Mouse (Mus musculus) CD4-positive, CD25-positive, alpha-beta regulatory T cell, adult 4 months (primary cell): ENCODE data around the gene Bend4. TPM values are rescaled to one million over a fixed set of nuclear protein-coding genes. Genes with fewer than 3 reads are reported as not detected.

ENCODE experiments used
- ATAC-seq: one replicate; pipeline ENCODE4 v1.8.0; 2017
- polyA plus RNA-seq, 2 experiments: library from polyadenylated mRNA; unstranded; fragments of 100-300 nt; shearing (Covaris generic); gene quantifications; one replicate each; pipeline ENCODE4 v1.2.1; 2017

The Bend4 gene
- polyA plus RNA-seq = under 1 TPM; 0.10 to 0.15 TPM

GRCm38 (mm10) chr5:67427443-67428360, at the start of gene Bend4:
TSS of gene Bend4 (minus strand) at chr5:67428310.
- ATAC-seq = peak; percentile 39

GRCm38 (mm10) chr5:67473723-67474122, 45.6 kb upstream of the Bend4 start:
- no peak for ATAC-seq

- no peak for ATAC-seq
Measured at GRCm38 (mm10) chr5:67473094-67473493, 45.0 kb upstream of the Bend4 start.

DNA sequence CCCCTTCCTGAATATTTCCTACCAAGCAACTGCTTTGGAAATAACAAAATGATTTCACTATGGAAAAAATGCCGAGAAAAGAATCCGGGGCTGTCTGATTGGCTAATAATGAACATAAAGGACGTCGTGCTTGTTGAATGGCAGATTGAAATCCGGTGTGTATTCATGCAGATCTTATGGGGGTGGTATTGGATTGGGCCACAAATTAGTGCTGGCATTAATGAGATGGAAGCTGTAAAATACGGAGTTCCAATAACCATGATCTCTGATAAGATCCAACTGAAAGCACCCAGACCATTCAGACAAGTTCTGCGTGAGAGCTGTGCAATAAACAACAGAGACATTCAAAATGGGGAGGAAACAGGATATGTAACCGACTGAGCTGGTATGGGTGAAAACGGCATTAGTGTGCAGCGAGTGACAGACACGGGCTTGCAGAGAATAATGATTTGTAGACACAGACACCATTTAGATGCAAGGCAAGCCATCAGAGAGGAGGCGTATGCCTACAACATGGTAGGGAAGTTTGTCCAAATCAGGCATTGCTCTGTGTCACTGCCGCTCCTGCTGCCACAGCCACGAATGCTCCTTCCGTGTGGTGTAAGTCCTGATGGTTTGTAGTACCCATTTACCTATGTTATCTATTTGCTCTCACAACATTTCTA, 38.9 kb upstream of the Bend4 start:
- ATAC-seq = no peak

- no peak for ATAC-seq
Measured at GRCm38 (mm10) chr5:67464899-67465298, 36.8 kb upstream of the Bend4 start.

DNA sequence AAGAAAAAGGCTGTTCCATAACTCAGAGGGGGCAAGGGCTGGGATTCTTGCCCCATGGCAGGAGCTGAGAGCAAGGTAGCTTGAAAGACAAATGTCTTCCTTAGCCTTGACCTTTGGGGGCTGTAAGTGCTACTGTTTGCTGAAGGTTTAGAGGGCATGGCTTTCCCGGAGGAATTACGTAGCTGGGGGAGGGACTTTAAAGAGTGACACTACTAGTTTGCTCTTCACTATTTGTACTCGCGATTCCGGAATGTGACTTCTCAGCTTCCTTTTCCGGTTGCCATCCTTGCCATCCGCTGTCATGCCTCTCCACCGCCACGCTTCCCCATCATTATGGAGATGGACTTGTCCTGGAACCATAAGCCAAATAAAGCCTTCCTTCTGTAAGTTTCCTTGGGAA, 35.5 kb upstream of the Bend4 start:
- ATAC-seq = no peak

DNA sequence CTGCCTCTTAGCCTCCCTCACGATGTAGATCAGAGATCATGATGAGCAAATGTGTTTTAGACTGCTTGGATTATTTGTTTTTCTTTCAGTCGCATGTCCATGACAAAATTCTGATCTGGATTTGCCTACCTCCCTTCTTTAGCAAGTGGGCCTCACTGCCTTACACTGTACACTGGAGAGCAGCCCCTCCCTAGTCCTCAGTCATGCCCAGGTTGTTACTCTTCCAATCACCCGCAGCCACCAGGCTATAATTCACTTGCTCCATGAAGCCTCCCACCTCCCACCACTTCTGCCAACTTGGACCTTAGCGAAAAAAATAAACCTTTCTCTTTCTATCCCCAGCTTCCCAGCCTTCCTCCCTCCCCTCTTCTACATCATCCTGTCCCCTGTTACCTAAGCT, 34.2 kb upstream of the Bend4 start:
- ATAC-seq = no peak

GRCm38 (mm10) chr5:67456841-67457240, 28.7 kb upstream of the Bend4 start:
- ATAC-seq = no peak

DNA sequence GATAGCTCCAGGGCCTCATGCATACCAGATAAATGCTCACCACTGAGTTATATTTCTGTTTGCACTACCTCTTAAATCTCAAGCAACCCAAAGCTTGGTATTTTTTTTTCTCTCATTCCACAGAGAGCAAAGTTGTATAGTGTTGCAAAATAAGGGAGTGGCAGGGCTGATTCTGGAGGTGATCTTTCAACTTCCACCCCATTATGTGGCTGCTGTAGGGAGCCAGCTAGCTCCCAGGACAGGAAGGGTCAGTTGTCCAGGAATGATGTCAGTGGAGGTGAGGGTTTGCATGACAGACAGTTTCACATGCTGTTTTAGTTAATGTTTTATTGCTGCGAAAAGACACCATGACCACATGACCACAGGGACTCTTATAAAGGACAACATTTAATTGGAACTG, 26.2 kb upstream of the Bend4 start:
- no peak for ATAC-seq

- peak; percentile 53 for ATAC-seq
Measured at GRCm38 (mm10) chr5:67449957-67450630, 22.0 kb upstream of the Bend4 start.

DNA sequence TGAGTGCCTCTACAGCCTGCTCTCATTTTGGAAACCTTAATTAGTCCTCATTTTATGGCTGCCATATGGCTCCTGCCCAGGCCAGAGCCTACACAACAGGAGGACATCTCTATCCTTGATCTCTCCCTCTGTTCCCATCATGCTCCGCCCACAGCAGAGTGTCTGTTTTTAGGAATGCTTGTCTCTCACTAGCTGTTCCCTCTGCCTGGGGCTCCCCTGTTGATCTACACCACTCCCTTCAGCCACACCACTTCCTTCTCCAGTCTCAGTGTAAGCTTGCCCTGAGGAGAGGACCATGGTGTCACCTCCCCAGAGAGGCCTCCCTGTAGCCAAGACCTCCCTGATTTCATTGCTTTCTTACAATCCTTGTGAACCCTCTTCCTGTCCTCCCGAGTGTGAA, 18.4 kb upstream of the Bend4 start:
- ATAC-seq = no peak

- no peak for ATAC-seq
Measured at GRCm38 (mm10) chr5:67444217-67445050, 16.3 kb upstream of the Bend4 start.

GRCm38 (mm10) chr5:67442813-67443450, 14.8 kb upstream of the Bend4 start:
- ATAC-seq = no peak

- ATAC-seq = no peak
Measured at GRCm38 (mm10) chr5:67440563-67440962, 12.5 kb upstream of the Bend4 start.

GRCm38 (mm10) chr5:67437403-67437802, 9.3 kb upstream of the Bend4 start:
- no peak for ATAC-seq

GRCm38 (mm10) chr5:67426478-67427442, 1.4 kb downstream of the Bend4 start:
- no peak for ATAC-seq

DNA sequence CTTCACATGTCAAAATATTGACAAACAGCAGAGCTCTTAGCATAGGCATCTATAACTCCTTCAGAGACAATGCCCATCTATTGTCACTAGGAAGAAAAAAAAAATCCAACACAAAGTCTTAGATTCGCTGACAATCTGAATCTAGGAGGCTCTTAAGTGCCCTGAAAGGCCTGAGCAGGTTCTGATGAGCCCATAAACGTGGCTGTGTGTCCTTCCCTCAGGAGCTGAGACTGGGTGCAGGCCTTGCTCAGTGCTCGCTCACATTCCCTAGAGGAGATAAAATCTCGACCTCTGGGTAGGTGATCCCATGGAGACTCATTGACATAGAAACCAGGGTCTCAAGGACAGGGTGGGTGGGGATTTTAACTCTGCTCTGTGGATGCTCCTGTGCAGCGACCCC, 2.1 kb downstream of the Bend4 start:
- ATAC-seq = no peak

- ATAC-seq = no peak
Measured at GRCm38 (mm10) chr5:67424636-67425035, 3.5 kb downstream of the Bend4 start.

DNA sequence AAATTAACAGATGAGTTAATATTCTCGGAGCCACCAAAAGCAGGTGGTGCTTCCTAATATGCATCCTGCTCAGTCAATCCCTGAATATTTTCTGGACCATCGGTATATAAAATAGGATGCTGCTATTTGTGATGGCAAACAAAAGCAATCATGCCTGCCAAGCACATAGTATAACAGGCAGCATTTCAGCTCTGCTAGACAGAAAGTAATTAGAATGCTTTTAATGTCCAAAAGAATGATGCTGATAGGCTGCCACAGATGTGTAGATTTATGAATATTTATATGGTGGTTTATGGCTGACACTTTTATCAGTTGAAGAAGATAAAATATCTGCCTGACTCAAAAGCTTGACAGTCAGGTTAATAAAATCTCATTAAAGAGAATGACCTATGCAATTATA, 4.1 kb downstream of the Bend4 start:
- ATAC-seq = no peak

DNA sequence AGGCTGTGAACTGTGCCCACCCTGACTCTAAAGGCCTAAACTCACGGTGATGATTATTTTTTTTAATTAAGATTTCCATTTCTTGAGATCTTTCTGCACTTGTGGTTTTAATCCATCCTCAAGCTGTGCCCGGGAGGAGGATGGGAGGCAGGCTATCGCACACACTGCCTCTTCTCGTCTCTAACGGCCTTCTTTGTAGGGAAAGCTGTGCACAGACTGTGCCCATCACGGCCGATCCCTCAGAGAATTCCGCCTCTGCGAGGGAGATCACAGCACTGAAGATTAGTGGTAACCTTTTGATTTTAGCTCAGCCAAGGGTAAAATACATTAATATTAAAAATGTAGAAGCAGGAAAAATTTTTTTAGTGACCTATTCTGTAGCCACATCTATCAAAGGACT, 4.8 kb downstream of the Bend4 start:
- ATAC-seq = no peak

DNA sequence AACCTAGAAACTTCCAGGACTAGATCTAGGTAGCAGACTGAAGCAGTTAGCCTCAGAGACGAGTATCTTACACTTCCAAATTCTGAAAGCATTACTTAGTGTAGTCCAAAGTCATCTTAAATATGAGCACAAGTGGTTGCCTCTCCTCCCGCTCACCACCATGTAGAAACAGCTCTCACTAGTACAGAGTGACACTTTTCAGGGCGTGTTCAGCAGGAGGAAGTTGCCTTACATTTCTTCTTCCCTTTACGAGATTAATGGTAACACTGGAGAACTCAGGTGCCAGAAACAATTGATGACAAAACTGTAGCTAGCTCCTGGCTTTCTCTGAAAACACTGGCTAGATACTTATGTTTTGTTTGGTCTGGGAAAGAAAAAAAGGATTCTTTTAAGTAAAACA, 8.7 kb downstream of the Bend4 start:
- ATAC-seq = no peak
